Mouse (Mus musculus) bone marrow, adult 2 months (tissue): Measurements from ENCODE around the gene Lmntd1. TPM values are rescaled to one million over a fixed set of nuclear protein-coding genes. Genes with fewer than 3 reads are reported as not detected.

ENCODE experiments used
- H3K27ac ChIP-seq: fragments of 200-500 bp; 2 replicates; pipeline ENCODE4 v1.5.1; 2012; ENCODE audit warnings: low read depth, mild to moderate bottlenecking, control low read depth, inconsistent platforms, low read length; ENCODE audit not compliant: control insufficient read depth, poor library complexity, insufficient read depth
- H3K4me1 ChIP-seq: fragments of 200-500 bp; 2 replicates; pipeline ENCODE4 v1.6.1; 2011; ENCODE audit warnings: low read length; ENCODE audit not compliant: control insufficient read depth, insufficient read depth
- H3K4me3 ChIP-seq: fragments of 200-500 bp; replicated peaks from 2 replicates; pipeline ENCODE3; 2011; ENCODE audit warnings: mild to moderate bottlenecking, low read depth, low read length, control low read depth; ENCODE audit not compliant: control insufficient read depth
- CTCF ChIP-seq: fragments of 200-500 bp; IDR thresholded peaks from 2 replicates; pipeline ENCODE4 v1.5.1; 2011; ENCODE audit warnings: low read length, control low read depth; ENCODE audit not compliant: control insufficient read depth, insufficient read depth
- POLR2A ChIP-seq: fragments of 200-500 bp; IDR thresholded peaks from 2 replicates; pipeline ENCODE4 v1.6.1; 2011; ENCODE audit warnings: low read depth, mild to moderate bottlenecking, control low read depth, low read length, borderline replicate concordance; ENCODE audit not compliant: control insufficient read depth
- WGBS: fragments of 180-500 bp; shearing (Covaris S2); methylation state at CpG from one replicate; pipeline ENCODE4 v1.1.7; 2018; 5-methylcytosine and 5-hydroxymethylcytosine counted together
- polyA plus RNA-seq: library from polyadenylated mRNA; stranded (reverse); fragments of >200 nt; gene quantifications from 2 replicates; pipeline ENCODE4 v1.2.4, GENCODE M21; 2011; ENCODE audit warnings: low replicate concordance; ENCODE audit not compliant: missing spikeins, insufficient read depth, insufficient read length

The Lmntd1 gene
- polyA plus RNA-seq, 1 experiment, result not detected

DNA sequence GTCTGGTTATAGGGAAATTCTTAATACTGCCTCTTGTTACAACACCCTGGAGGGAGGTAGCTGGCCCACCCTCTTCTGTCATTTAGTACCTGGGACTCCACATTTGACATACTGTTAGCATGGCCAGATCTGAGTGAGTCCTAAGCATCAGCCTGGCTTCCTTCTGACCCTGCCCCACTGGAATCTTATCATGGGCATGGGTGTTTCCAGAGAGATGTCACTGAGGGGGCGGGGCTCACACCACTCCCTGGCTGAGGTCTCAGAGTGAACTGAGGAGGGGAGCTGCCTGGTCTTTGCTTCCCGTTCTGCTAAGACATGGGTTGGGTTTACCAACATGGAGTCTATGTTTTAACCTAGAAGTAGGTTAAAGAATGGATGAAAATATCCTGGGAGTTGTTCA lies 37.9 kb upstream of the Lmntd1 start:
- H3K4me1 ChIP-seq, result peaks cover 2% of the 10 kb centered on the region; the same call in 1 of the 2 replicates
- 75% methylated on average over 2 of the region's 2 CpGs for whole genome bisulfite sequencing
- H3K4me3 ChIP-seq, result no peak overlapping the region
- H3K27ac ChIP-seq, result no peak overlapping the region
- TF ChIP-seq POLR2A, result no peak

DNA sequence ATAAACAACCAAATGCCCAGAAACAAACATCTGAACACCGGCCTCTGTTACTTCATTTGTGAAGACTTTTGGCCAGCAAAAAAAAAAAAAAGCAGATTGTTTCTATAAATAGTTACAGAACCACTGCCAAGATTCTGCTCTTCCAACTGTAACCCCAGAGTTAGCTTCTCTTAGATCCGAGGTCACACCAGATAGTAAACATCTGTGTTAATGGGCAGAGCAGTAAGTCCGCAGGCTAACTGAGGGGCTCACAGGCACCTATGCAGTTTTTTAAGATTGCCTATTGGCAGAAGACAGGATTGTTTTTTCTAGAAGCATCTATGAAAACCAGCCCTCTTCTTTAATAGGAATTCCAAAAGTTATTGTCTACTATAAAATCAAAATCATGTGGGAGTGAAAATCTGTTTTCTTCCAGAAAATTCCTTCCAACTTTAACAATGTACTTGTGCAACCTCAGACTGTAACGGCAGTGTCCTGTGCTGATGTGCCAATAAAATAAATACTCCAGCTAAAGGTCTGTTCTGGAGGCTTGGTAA lies 26.9 kb upstream of the Lmntd1 start:
- H3K4me3 ChIP-seq, result no peak overlapping the region
- 72% methylated on average over 4 of the region's 4 CpGs for WGBS
- TF ChIP-seq POLR2A (no peak), CTCF (no peak)
- no peak overlapping the region for H3K27ac ChIP-seq
- no peaks in the 10 kb centered on the region for H3K4me1 ChIP-seq

DNA sequence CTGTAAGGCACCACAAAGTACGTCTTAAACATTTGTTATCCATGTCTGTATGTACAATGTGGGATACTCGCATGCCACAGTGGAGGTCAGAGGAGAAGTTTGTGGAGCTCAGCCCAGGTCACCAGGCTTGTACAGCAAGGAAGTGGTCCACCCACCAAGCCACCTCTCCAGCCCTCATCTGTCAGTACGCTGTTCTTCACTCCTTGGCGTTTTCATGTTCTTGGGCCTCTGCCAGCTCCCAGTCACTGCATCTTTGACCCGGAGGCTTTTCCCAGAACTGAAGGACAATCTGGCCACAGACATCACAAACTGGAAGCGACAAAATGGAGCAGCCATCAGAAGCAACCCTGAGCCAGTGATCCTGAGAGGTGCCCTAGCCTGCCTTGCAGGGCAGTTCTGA lies 24.1 kb upstream of the Lmntd1 start:
- 66% methylated on average over 6 of the region's 6 CpGs for WGBS
- Histone ChIP-seq H3K4me3 (no peak overlapping the region), H3K4me1 (no peaks in the 10 kb centered on the region), H3K27ac (no peak overlapping the region)
- TF ChIP-seq POLR2A, result no peak
- TF ChIP-seq CTCF, result no peak

DNA sequence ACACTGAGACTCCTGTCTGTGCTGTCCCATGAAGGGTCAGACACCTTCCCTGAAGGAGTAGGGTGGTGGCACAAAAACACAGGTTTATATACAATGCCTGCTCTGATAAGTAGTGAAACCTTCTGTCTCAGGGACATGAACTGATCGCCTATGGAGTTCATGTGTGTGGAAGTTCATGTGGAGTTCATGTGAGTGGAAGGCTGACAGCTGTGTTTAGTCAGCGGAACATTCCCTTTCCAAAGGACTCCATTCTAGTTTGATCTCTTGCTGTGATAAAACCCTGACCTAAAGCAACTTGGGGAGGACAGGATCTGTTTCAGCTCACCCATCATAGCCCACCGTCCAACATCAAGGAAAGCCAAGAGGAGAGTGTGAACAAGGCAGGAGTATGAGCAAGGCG lies 22.6 kb upstream of the Lmntd1 start:
- TF ChIP-seq POLR2A (no peak), CTCF (no peak)
- Histone ChIP-seq H3K27ac (no peak overlapping the region), H3K4me1 (no peaks in the 10 kb centered on the region), H3K4me3 (no peak overlapping the region)
- WGBS, result 78% methylated on average over 4 of the region's 4 CpGs

DNA sequence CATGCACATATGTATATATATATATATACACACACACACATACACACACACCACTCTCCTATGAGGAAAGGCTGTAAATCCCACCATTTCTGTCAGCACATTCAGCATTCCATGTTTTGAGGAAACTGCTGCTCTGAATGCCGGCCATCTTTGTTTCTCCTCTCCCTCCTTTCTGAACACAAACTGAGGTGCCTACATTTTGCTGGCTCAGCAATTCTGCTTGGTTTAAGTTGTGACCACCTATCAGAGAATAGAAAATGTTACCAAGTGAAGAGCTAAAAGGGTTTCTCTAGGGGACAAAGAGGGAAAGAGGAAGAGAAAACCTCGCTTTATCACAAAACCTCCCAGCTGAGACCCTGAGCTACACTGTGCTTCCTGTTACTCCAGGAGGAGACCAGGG lies 20.3 kb upstream of the Lmntd1 start:
- Histone ChIP-seq H3K4me1 (no peaks in the 10 kb centered on the region), H3K4me3 (no peak overlapping the region), H3K27ac (no peak overlapping the region)
- TF ChIP-seq CTCF (no peak), POLR2A (no peak)
- WGBS, result 36% methylated on average over 2 of the region's 2 CpGs

DNA sequence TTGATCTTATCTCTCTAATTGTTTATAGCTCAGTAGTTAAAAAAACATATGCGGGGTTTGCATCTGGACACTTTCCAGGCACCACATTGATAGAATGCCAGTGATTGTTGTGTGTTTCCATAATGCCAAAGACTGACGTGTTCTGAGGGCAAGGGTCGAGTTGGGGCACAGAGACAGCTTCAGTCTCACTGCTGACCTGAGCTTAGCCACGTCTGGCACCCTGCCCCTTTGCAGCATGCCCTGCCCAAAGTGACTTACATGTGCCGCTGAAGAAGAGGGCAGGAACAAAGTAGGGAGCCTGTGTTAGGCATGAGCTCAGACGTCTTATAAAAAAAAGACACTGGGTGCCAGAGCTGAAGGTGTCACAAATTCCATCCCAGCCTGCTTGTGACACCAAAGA lies 16.1 kb upstream of the Lmntd1 start:
- TF ChIP-seq POLR2A, result no peak
- TF ChIP-seq CTCF, result no peak
- 68% methylated on average over 6 of the region's 6 CpGs for WGBS
- Histone ChIP-seq H3K27ac (no peak overlapping the region), H3K4me1 (no peaks in the 10 kb centered on the region), H3K4me3 (no peak overlapping the region)

DNA sequence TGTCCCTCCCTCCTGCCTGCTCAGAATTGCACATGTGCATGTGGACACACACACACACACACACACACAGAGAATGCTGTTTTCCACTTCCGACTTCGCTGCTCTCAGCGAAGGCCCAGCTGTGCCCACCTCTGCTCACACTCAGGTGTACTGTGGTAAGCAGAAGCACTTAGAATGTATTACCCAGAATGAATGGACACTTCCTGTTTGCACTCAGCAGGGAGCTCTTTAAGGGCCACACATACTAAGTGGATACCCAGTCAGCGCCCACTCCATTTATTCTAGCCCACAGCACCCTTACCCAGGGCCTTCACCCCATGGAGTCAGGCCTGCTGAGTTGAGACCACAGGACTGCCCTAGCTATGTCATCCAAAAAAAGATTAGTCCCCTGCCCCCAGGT lies 9.0 kb upstream of the Lmntd1 start:
- H3K27ac ChIP-seq, result no peak overlapping the region
- TF ChIP-seq POLR2A, result no peak
- TF ChIP-seq CTCF, result no peak
- WGBS, result 68% methylated on average over 4 of the region's 4 CpGs

DNA sequence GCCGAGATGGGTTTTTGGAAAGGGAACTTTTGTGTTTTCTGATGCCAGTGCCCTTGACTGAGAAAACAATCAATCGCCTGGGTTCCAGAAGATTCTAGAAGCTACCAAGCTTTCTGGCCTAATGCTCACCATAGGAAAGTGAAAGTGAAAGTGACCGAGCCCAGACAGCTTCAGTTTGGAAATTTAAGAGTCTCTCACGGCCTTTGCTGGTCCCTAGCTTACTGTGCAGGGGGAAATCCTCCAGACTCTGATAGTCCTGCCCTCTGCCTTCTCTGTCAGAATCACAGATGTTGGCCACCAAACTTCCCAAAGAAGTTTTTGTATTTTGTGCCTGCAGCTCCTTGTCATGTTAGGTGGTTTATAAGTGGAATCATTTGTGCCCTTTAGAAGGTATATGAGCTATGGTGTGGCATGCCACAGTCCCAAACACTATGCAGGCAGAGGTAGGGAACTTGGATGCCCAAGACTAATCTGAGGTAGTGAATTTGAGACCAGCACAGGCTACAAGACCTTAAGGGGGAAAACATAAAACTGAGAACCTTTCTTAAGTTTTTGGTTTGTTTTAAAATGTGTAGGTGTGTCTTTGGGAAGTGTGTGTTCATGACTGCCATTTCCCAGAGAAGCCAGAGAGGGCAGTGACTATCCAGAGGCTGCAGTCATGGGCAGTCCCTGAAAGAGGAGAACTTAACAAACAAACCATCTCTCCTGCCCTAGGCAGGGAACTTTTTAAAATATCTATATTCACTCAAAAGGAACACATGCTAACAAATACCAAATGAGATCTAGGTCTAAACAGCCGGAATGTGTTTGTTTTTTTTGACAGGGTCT lies 2.5 kb upstream of the Lmntd1 start:
- Histone ChIP-seq H3K4me1 (no peaks in the 10 kb centered on the region), H3K4me3 (peak overlapping the region; percentile 29), H3K27ac (no peak overlapping the region)
- TF ChIP-seq CTCF, result no peak
- no peak for TF ChIP-seq POLR2A
- 52% methylated on average over 5 of the region's 5 CpGs for WGBS

More for the DNA sequence above, 9.0 kb upstream of the Lmntd1 start:
- Histone ChIP-seq H3K4me1 (no peaks in the 10 kb centered on the region), H3K4me3 (no peak overlapping the region)
